Mouse (Mus musculus) inflammation-experienced regulatory T-cells, adult 16 weeks (primary cell): ENCODE measurements around the gene Pbsn. TPM values are rescaled to one million over a fixed set of nuclear protein-coding genes. Genes with fewer than 3 reads are reported as not detected.

Source experiments
- polyA plus RNA-seq: library from polyadenylated mRNA; unstranded; fragments of 100-300 nt; shearing (Covaris generic); gene quantifications from one replicate; pipeline ENCODE4 v1.2.1, GENCODE M21; 2017

The Pbsn gene
- polyA plus RNA-seq: not detected

DNA sequence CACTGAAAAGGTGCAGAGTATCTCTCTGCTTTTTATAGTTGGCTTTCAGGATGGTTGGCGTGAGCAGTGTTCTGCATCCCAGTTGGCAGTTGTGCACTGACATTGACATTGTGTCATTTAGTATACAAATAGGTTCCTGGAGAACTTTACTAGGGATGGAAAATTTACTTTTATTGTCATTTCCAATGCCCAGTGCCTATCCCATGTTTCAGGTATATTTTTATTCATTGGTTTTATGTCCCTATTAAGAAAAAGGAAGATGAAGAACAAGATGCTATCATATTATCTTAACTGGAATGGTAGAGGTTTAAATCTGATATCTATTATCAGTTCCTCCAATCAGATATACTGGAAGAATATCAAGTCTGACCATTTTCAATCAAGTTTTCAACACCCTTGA lies at the start of gene Pbsn:
Gene Pbsn, minus strand, starts transcription at position 101 of the 400 bp plus-strand sequence.

DNA sequence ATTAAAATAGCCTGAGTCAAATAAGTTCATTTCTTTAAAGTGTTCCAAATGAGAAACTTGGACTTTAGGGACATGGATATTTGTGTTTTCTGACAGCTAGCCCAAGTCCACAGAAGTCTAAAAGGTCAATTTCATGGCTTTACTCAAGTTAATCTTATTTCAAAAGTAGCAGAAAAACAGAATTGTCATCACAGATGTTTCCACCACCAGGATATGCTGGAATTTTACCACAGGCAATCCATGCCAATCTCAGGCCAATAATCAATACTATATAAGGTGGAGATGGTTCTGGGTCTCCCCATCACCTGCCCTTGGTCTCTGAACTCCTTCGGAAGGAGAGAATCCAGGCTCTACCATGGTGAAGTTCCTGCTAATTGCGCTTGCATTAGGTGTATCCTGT lies 11.0 kb upstream of the Pbsn start, which contains the start of gene Gm14744:
Gene Gm14744, plus strand, starts transcription at position 301 of the 400 bp plus-strand sequence.

DNA sequence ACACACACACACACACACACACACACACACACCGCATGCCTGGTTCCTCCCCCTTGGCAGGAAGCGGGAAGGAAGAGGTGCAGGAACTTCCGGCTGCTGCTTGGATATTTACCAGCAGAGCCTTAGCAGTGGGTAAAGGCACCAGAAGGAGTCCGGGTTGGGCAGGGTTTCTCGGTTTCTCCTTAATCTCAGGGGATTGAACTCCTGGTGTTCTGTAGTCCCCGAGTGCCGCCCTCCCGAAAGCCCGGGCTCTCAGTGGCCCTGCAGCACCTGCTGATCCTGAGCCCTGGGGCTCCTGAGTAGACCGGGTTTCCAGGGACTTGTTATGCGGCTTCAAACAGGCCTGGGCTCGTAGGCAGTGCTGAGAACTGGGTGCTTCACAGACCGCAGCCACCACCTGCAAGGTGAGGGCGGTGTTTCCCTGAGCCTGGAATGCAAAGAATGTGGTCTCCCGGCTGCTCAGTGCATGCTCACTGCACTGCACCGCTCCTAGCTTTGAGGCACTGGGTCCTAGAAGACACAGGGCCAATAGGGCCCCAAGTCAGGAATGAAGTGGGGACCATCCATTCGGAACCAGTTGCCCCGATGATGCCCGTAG lies 57.1 kb downstream of the Pbsn start, which contains the start of gene Prkx:
Gene Prkx, minus strand, starts transcription at position 41 of the 598 bp plus-strand sequence.

Other genes with a start within 250 kb of the Pbsn start
- gene Prkx, start 57.3 kb downstream of the Pbsn start, polyA plus RNA-seq: 44.7 TPM
- gene Gm14744, start 11.1 kb upstream of the Pbsn start, polyA plus RNA-seq: not detected
- gene 5430402E10Rik, start 71.4 kb upstream of the Pbsn start, polyA plus RNA-seq: not detected
- not detected for gene Obp1a, start 237.8 kb upstream of the Pbsn start, polyA plus RNA-seq